Mouse (Mus musculus) myocyte (in vitro differentiated cells): ENCODE measurements around the gene Ctu1.

Experiments
- CEBPB ChIP-seq: IDR thresholded peaks from 2 replicates; pipeline ENCODE4 v1.6.1; 2011; ENCODE audit warnings: mild to moderate bottlenecking, moderate library complexity; ENCODE audit not compliant: poor library complexity, insufficient read depth, severe bottlenecking
- E2F4 ChIP-seq: IDR thresholded peaks from one replicate; pipeline ENCODE4 v1.6.1; 2011; ENCODE audit warnings: mild to moderate bottlenecking, control low read depth, moderate library complexity; ENCODE audit not compliant: insufficient read depth
- MAX ChIP-seq: IDR thresholded peaks from one replicate; pipeline ENCODE4 v1.6.1; 2011; ENCODE audit warnings: low read depth, mild to moderate bottlenecking, control low read depth
- MYOG ChIP-seq, 3 experiments: IDR thresholded peaks; one replicate each; pipeline ENCODE4 v1.6.1; 2011; ENCODE audit warnings: control low read depth in 2 of 3, low read depth in 2 of 3, mild to moderate bottlenecking in 2 of 3; ENCODE audit not compliant: insufficient read length in 2 of 3, control insufficient read depth in 1 of 3, insufficient read depth in 1 of 3
- POLR2A ChIP-seq: IDR thresholded peaks from one replicate; pipeline ENCODE4 v1.6.1; 2011; ENCODE audit warnings: low read depth, mild to moderate bottlenecking, control low read depth, moderate library complexity; ENCODE audit not compliant: insufficient read length
- REST ChIP-seq: IDR thresholded peaks from one replicate; pipeline ENCODE4 v1.6.1; 2011; ENCODE audit warnings: mild to moderate bottlenecking, control low read depth, moderate library complexity; ENCODE audit not compliant: insufficient read depth, insufficient read length
- SRF ChIP-seq: IDR thresholded peaks from one replicate; pipeline ENCODE4 v1.6.1; 2011; ENCODE audit warnings: low read depth; ENCODE audit not compliant: control insufficient read depth, insufficient read length
- USF1 ChIP-seq: IDR thresholded peaks from one replicate; pipeline ENCODE4 v1.6.1; 2011; ENCODE audit warnings: low read depth, mild to moderate bottlenecking, control low read depth, moderate library complexity

DNA sequence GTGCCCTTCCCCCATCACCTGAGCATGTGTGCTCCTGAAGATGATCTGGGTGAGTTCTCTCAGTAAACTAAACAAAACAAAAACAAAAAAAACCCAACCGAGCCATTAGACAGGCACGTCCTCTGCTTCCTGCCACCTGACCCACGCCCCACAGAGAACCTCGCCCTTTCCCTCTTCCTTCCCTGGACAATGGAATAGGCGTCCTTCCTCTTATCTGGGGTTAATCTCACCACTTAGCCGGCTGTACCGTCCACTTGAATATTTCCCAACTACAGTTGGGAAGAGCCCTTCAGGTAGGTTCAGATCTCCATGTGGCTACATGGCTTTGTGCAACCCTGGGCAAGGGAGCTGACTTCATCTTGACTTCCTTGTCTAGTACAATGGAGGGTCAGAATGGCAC, 13.3 kb downstream of the Ctu1 start:
- TF ChIP-seq E2F4 (no peak), REST (no peak), CEBPB (no peak), POLR2A (no peak), MYOG (IDR thresholded peaks at IDR 0.05; ENCODE audit: control insufficient read depth in 1 of 3, insufficient read depth in 1 of 3, insufficient read length in 2 of 3, low read depth in 2 of 3) (no peak), SRF (no peak), USF1 (no peak), MAX (no peak)
